Mouse (Mus musculus): ENCODE results near the gene Arrdc5.

Arrdc5 gene

GRCm38 (mm10) chr17:56256239-56256881 is 43.7 kb downstream of the Arrdc5 start, which contains the start of gene Fem1a:
Gene Fem1a, plus strand, starts transcription at chr17:56256810.
- DNase-seq (ENCODE audit: low read depth in 1 of 2, low spot score in 2 of 2): peak; percentile 90 to 92

GRCm38 (mm10) chr17:56255863-56256238 is 44.2 kb downstream of the Arrdc5 start:
- peak; percentile 92 to 96 for DNase-seq (ENCODE audit: low read depth in 1 of 2, low spot score in 2 of 2)

GRCm38 (mm10) chr17:56255429-56255828 is 44.7 kb downstream of the Arrdc5 start:
- DNase-seq (ENCODE audit: low read depth in 1 of 2, low spot score in 2 of 2): no peak

- DNase-seq (ENCODE audit: low read depth in 1 of 2, low spot score in 2 of 2): no peak
Measured at GRCm38 (mm10) chr17:56254695-56255094, 45.4 kb downstream of the Arrdc5 start.

GRCm38 (mm10) chr17:56251136-56251829 is 48.8 kb downstream of the Arrdc5 start:
- DNase-seq (ENCODE audit: low read depth in 1 of 2, low spot score in 2 of 2): peak in 1 of 2 experiments; percentile 60

- DNase-seq (ENCODE audit: low read depth in 1 of 2, low spot score in 2 of 2): no peak
Measured at GRCm38 (mm10) chr17:56245608-56246007, 54.5 kb downstream of the Arrdc5 start.

Measured in monocyte, adult 2 months (primary cell).